Mouse (Mus musculus) liver, embryonic 14.5 days (tissue): Measurements from ENCODE around the gene Akr1b8.

ENCODE experiments used
- CTCF ChIP-seq: IDR thresholded peaks from 2 replicates; pipeline ENCODE4 v1.5.1; 2016; ENCODE audit warnings: antibody characterized with exemption, low read depth, control low read depth
- EP300 ChIP-seq: IDR thresholded peaks from 2 replicates; pipeline ENCODE4 v1.6.1; 2016; ENCODE audit warnings: antibody characterized with exemption, low read depth

GRCm38 (mm10) chr6:34334673-34335072, 19.2 kb upstream of the Akr1b8 start:
- TF ChIP-seq CTCF (no peak), EP300 (no peak)
